Comparison of ENCODE assay signal across 8 mouse cellular contexts in genomic region chr1:153332444-153333295, GRCm38 (mm10). TPM values are rescaled to one million over a fixed set of nuclear protein-coding genes. Genes with fewer than 3 reads are reported as not detected.
DNase-seq lines count a peak whose midpoint lies in the region; ATAC-seq and TF ChIP-seq lines count a peak whose summit lies in the region.

Lamc1 (minus strand) TSS chr1:153332786.

- H3K36me3 ChIP-seq in ES-Bruce4 (ENCODE audit: control insufficient read depth, insufficient read depth, low read length, poor library complexity, severe bottlenecking): peaks cover 6% of the 10 kb centered on the region; the same call in 1 of the 2 replicates
- H3K36me3 ChIP-seq in forebrain, embryonic 13.5 days (ENCODE audit: poor library complexity, severe bottlenecking): no peaks in the 10 kb centered on the region
- H3K36me3 ChIP-seq in heart, postnatal 0 days (replicated peaks; ENCODE audit: control insufficient read depth, insufficient read depth, low read length): no peaks in the 10 kb centered on the region; the same call in 1 of the 2 replicates
- H3K36me3 ChIP-seq in liver, embryonic 16.5 days (ENCODE audit: control insufficient read depth, insufficient read depth): no peaks in the 10 kb centered on the region
- H3K36me3 ChIP-seq in neural tube, embryonic 13.5 days: no peaks in the 10 kb centered on the region

- WGBS in forebrain, embryonic 13.5 days: under 1% methylated on average over 75 of the region's 85 CpGs
- WGBS in heart, postnatal 0 days: under 1% methylated on average over 50 of the region's 85 CpGs
- under 1% methylated on average over 74 of the region's 85 CpGs for WGBS in liver, embryonic 16.5 days (ENCODE audit: insufficient replicate concordance)
- 0% methylated on average over 75 of the region's 85 CpGs for WGBS in neural tube, embryonic 13.5 days

- no peaks in the 10 kb centered on the region for H3K9me3 ChIP-seq in ES-Bruce4 (replicated peaks; ENCODE audit: control insufficient read depth, insufficient read depth, low read length, poor library complexity, severe bottlenecking)
- no peaks in the 10 kb centered on the region for H3K9me3 ChIP-seq in forebrain, embryonic 13.5 days (replicated peaks)
- no peaks in the 10 kb centered on the region for H3K9me3 ChIP-seq in heart, postnatal 0 days (replicated peaks; ENCODE audit: control insufficient read depth, low read length)
- no peaks in the 10 kb centered on the region for H3K9me3 ChIP-seq in liver, embryonic 16.5 days (replicated peaks; ENCODE audit: control insufficient read depth, low read length)
- no peaks in the 10 kb centered on the region for H3K9me3 ChIP-seq in neural tube, embryonic 13.5 days

- H3K4me3 ChIP-seq in ES-Bruce4 (ENCODE audit: low read depth, low read length): peak within 1 kb of the TSS; percentile 82
- peak within 1 kb of the TSS; percentile 88 for H3K4me3 ChIP-seq in forebrain, embryonic 13.5 days
- H3K4me3 ChIP-seq in heart, postnatal 0 days (ENCODE audit: low read depth, low read length): peak within 1 kb of the TSS; percentile 89
- H3K4me3 ChIP-seq in liver, embryonic 16.5 days (ENCODE audit: low read depth, low read length): peak within 1 kb of the TSS; percentile 73
- peak within 1 kb of the TSS; percentile 66 for H3K4me3 ChIP-seq in neural tube, embryonic 13.5 days

- peak within 1 kb of the TSS; percentile 94 for H3K9ac ChIP-seq in ES-Bruce4 (ENCODE audit: low read depth, poor library complexity, severe bottlenecking)
- peak within 1 kb of the TSS; percentile 91 for H3K9ac ChIP-seq in forebrain, embryonic 13.5 days
- peak within 1 kb of the TSS; percentile 98 for H3K9ac ChIP-seq in heart, postnatal 0 days (replicated peaks; ENCODE audit: low read depth, low read length)
- H3K9ac ChIP-seq in liver, embryonic 16.5 days (ENCODE audit: low read depth, low read length): peak within 1 kb of the TSS; percentile 71
- peak within 1 kb of the TSS; percentile 83 for H3K9ac ChIP-seq in neural tube, embryonic 13.5 days

- no peak for TF ChIP-seq CTCF in ES-Bruce4 (IDR thresholded peaks at IDR 0.05; ENCODE audit: low read depth, low read length)
- no peak for TF ChIP-seq CTCF in heart, postnatal 0 days (IDR thresholded peaks at IDR 0.05; ENCODE audit: low read depth)

- peak; percentile 76 for DNase-seq in c-Kit-positive CD71-negative TER-119-negative erythroid progenitor cells, embryonic 14.5 days (ENCODE audit: low read depth)
- peak; percentile 98 for DNase-seq in heart, postnatal 0 days (ENCODE audit: low spot score)
- DNase-seq in kidney, postnatal 36 days: peak; percentile 94 to 95
- DNase-seq in telencephalon, adult 2 months (ENCODE audit: low read depth, low spot score): peak; percentile 65

- peak within 1 kb of the TSS; percentile 68 for H3K27ac ChIP-seq in ES-Bruce4 (ENCODE audit: insufficient read depth, low read length)
- H3K27ac ChIP-seq in forebrain, embryonic 13.5 days: peak within 1 kb of the TSS; percentile 84
- peak within 1 kb of the TSS; percentile 98 for H3K27ac ChIP-seq in heart, postnatal 0 days (ENCODE audit: low read depth)
- H3K27ac ChIP-seq in liver, embryonic 16.5 days (ENCODE audit: low read length): peak within 1 kb of the TSS; percentile 79
- H3K27ac ChIP-seq in neural tube, embryonic 13.5 days (replicated peaks): peak within 1 kb of the TSS; percentile 85

- H3K27me3 ChIP-seq in ES-Bruce4 (ENCODE audit: control insufficient read depth, insufficient read depth, low read length, poor library complexity, severe bottlenecking): no peaks in the 10 kb centered on the region
- H3K27me3 ChIP-seq in forebrain, embryonic 13.5 days: no peaks in the 10 kb centered on the region
- H3K27me3 ChIP-seq in heart, postnatal 0 days (ENCODE audit: control insufficient read depth, insufficient read depth, low read length): no peaks in the 10 kb centered on the region
- peaks cover 13% of the 10 kb centered on the region for H3K27me3 ChIP-seq in liver, embryonic 16.5 days (ENCODE audit: control insufficient read depth, insufficient read depth, low read depth, low read length)
- H3K27me3 ChIP-seq in neural tube, embryonic 13.5 days: no peaks in the 10 kb centered on the region

- TF ChIP-seq EP300 in ES-Bruce4 (IDR thresholded peaks at IDR 0.05; ENCODE audit: insufficient read depth, low read depth, low read length): peak; percentile 54; the same call in 1 of the 2 replicates
- TF ChIP-seq EP300 in heart, postnatal 0 days (IDR thresholded peaks at IDR 0.05; ENCODE audit: low read depth): no peak

- peak within 1 kb of the TSS; percentile 98 for H3K4me2 ChIP-seq in forebrain, embryonic 13.5 days
- H3K4me2 ChIP-seq in heart, postnatal 0 days (ENCODE audit: low read depth, low read length): peak within 1 kb of the TSS; percentile 87
- peak within 1 kb of the TSS; percentile 88 for H3K4me2 ChIP-seq in liver, embryonic 16.5 days (ENCODE audit: low read depth, low read length)
- peak within 1 kb of the TSS; percentile 95 for H3K4me2 ChIP-seq in neural tube, embryonic 13.5 days

- peaks cover 3% of the 10 kb centered on the region for H3K4me1 ChIP-seq in ES-Bruce4 (ENCODE audit: control insufficient read depth, insufficient read depth, low read length)
- peaks cover 29% of the 10 kb centered on the region for H3K4me1 ChIP-seq in forebrain, embryonic 13.5 days
- peaks cover 30% of the 10 kb centered on the region for H3K4me1 ChIP-seq in heart, postnatal 0 days (ENCODE audit: control insufficient read depth, insufficient read depth)
- peaks cover 3% of the 10 kb centered on the region for H3K4me1 ChIP-seq in liver, embryonic 16.5 days (ENCODE audit: control insufficient read depth, low read depth, low read length)
- H3K4me1 ChIP-seq in neural tube, embryonic 13.5 days (replicated peaks): peaks cover 40% of the 10 kb centered on the region

- TF ChIP-seq POLR2A in ES-Bruce4 (IDR thresholded peaks at IDR 0.05; ENCODE audit: insufficient read depth, low read length): peak; percentile 86

- ATAC-seq in forebrain, embryonic 13.5 days: peak; percentile 91
- ATAC-seq in heart, postnatal 0 days (ENCODE audit: insufficient read depth, low read depth): peak; percentile 88
- ATAC-seq in liver, embryonic 16.5 days (ENCODE audit: low read depth): peak; percentile 84
- peak; percentile 95 for ATAC-seq in neural tube, embryonic 13.5 days (ENCODE audit: low read depth)

RNA-seq across cellular contexts. Expression of gene Lamc1, which starts in this region (rescaled TPM):
- polyA plus RNA-seq in ES-Bruce4 (2011; ENCODE audit: insufficient read depth, insufficient read length, low read depth, missing spikeins): 195 and 233 TPM in 2 replicates
- 11.8 and 12.8 TPM in 2 replicates for polyA plus RNA-seq in forebrain, embryonic 13.5 days (2015; fragmentation: Nextera tagmentation; extraction: Ambion mirVana)
- 186 and 215 TPM in 2 replicates for total RNA-seq in heart, postnatal 0 days (2014; rRNA removed; ENCODE audit: low replicate concordance)
- polyA plus RNA-seq in heart, postnatal 0 days (2015; fragmentation: Nextera tagmentation; extraction: Ambion mirVana): 55.9 and 62.8 TPM in 2 replicates
- 7.7 and 8.9 TPM in 2 replicates for polyA plus RNA-seq in liver, embryonic 16.5 days (2015; fragmentation: Nextera tagmentation; extraction: Ambion mirVana)
- polyA plus RNA-seq in neural tube, embryonic 13.5 days (2015; fragmentation: Nextera tagmentation; extraction: Ambion mirVana): 25.8 and 27.7 TPM in 2 replicates

Comparison
In these comparisons a context has a peak if more than half of its experiments do, and no peak if none do; other contexts are left out.
1. Peak in every context shown above with its lines: DNase-seq, ATAC-seq, H3K4me3 ChIP-seq and H3K27ac ChIP-seq.